Mouse (Mus musculus) left cerebral cortex, postnatal 10 days (tissue): Measurements from ENCODE around the gene Mt4. TPM values are rescaled to one million over a fixed set of nuclear protein-coding genes. Genes with fewer than 3 reads are reported as not detected.

Experiments used
- DNase-seq, 2 experiments: peaks; one replicate each; pipeline ENCODE4 v3.0.0; 2021 to 2022; ENCODE audit warnings: low spot score in 2 of 2, mixed read lengths in 1 of 2; ENCODE audit errors: extremely low spot score in 1 of 2
- intact Hi-C: fragments of 180-260 bp; cut with DNase I; formaldehyde crosslinking; loops from one replicate; pipeline ENCODE4 v1.15.1; 2025
- total RNA-seq, 2 experiments: library from RNA; stranded (reverse); gene quantifications; 2 replicates each; pipeline ENCODE4 v1.2.3; 2021

Gene Mt4
- not detected for total RNA-seq

DNA sequence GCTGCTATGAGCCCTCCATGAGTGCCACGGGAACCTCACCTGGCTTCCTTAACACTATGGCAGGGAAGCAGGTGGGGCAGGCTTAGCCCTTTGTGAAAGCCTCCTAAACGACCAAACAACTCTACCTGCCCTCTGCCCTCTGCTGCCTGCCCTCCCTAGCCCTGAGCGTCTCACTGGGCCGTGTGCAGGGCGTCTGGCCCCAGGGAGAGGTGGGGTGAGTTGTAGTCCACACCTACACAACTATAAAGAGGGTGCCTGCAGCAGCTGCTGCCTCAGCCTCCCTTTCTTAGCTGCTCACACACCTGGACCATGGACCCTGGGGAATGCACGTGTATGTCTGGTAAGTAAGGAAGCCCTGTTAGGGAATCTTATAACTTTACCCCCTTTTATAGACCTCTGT, at the start of gene Mt4:
Gene Mt4, plus strand, starts transcription at position 265 of the 400 bp plus-strand sequence.
- DNase-seq, result no peak
- intact Hi-C loops, result no loop called here

DNA sequence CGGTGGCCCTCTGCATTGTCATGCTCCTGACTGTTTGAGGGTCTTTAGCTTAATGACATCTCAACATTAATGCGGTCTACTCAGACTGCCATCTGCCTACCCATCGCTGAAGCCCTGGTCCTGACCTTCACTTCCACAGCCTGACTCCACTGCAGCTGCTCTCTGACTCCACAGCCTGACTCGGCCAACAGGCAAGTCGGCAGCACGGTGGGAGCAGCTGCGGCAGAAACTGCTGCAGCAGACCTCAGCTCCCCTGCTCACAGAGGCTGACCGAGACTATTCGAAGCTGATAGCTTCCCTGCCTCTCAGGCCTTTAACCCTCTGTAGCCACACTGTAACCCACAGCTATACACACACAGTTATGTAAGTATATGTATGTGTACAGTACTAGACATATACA, 49.0 kb upstream of the Mt4 start:
- intact Hi-C loops, result no loop called here

GRCm38 (mm10) chr8:94089715-94090114, 47.3 kb upstream of the Mt4 start:
- no peak for DNase-seq
- intact Hi-C loops, result no loop called here

More for the DNA sequence above, 49.0 kb upstream of the Mt4 start:
- no peak for DNase-seq

DNA sequence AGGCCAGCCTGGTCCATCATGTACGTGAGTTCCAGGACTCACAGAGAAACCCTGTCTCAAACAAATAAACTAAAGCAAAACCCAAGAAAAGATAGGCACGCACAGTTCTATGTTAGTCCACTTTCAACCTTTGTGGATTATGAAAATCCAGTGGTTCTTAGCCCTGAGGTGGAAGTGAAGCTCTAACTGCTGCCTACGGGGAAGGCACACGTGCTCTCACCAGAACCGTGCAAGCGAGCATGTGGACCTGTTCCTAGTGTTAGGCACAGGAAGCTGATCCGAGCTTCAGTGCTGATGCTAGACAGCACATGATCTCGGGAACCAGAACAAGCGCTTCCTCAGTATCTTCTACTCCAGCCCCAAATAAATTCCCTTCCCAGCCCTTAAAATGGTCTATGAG, 44.1 kb upstream of the Mt4 start:
- intact Hi-C loops, result no loop called here
- DNase-seq, result no peak

- intact Hi-C loops, result no loop called here
- no peak for DNase-seq
Measured at GRCm38 (mm10) chr8:94094281-94094680, 42.7 kb upstream of the Mt4 start.

- DNase-seq, result peak; percentile 99 to 100
- intact Hi-C loops, result no loop called here
Measured at GRCm38 (mm10) chr8:94098081-94098974, 38.7 kb upstream of the Mt4 start, which contains the start of gene Bbs2. Gene Bbs2 (minus strand): TSS chr8:94098928.

- no peak for DNase-seq
- intact Hi-C loops, result no loop called here
Measured at GRCm38 (mm10) chr8:94098996-94099395, 38.0 kb upstream of the Mt4 start.

DNA sequence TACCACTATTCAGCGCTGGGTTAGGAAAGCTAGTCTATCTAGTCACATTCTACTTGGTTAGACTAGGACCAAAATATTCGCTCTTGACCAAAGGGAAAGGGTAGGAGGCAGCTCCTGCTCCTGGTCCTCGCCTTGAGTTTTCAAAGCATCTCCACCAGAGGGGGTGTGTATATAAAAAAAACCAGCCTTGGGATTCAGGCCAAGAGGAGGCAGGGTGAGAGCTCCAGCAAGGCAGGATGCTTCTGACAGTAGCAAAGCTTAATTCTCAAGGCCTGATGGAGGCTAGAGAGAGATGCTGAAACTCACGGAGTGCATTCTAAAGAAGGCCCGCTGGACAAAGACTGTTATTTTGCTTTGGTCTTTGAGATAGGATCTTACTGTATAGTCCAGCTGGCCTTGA, 32.9 kb upstream of the Mt4 start:
- intact Hi-C loops, result loop anchor here (5.0 kb wide), 1 partner anchor 48 kb away; the partner anchor contains the start of gene Mt3
- peak; percentile 47 to 52 for DNase-seq

GRCm38 (mm10) chr8:94107871-94108270, 29.1 kb upstream of the Mt4 start:
- intact Hi-C loops, result no loop called here
- DNase-seq, result no peak

DNA sequence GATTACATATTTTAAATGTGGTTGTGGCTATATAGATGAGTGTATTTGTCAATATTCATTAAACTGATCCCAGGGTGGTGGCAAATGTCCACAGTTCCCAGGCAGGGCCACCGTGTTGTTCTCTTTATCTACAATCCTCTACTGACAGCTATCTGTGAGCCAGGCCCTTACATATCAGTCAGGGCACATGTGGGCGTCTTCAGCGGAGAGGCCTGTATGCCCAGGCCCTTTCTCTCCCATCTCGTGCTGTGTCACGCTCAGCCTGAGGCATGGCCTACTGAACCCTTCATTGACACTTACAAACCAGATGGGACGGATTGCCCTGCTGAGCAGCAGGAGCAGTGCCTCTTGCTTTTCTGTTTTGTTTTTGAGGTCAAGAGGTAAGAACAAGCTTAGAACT, 27.6 kb upstream of the Mt4 start:
- intact Hi-C loops, result no loop called here
- no peak for DNase-seq

DNA sequence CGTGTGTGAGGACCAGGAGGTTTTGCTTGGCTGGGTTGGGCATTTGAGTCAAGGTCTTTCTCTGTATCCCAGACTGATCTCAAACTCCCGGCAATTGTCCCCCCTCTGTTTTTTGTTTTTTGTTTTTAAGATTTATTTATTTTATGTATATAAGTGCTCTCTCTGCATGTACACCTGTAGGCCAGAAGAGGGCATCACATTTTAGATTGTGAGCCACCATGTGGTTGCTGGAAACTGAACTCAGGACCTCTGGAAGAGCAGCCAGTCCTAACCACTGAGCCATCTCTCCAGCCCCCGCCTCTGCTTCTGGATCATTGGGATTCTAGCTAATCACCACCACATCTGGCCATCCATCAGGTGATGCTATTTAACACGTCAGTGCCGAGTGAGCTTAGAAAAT, 27.2 kb upstream of the Mt4 start:
- intact Hi-C loops, result no loop called here
- DNase-seq, result no peak

DNA sequence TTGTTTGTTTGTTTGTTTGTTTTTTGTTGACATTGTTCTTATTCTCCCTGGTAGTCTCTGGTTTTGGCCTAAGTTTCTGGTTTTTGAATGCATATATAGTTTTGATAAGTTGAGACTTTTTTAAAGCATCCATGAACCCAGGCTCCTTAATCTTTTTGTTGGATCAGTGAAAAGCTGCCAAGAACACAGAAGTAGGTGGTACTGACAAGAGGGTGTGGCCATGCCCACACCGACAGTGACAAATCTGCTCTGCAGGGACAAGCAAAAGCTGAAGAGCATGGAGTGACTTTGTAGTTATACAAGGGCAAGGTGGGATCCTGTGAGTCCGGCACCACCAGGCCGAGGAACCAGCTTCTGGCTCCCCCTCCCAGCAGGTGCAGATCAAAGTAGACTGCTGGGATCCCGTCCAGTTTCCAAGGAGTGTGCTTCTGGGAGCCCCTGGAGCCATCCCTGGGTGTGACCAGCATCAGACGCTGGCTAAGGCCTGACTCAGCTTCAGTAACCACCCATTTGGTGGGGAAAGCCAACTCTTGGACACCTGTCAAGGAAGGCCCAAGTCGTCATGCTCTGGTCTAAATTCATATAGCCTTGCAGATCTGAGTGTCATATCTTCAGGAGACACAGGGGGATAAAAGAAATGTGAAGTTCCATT, 26.3 kb upstream of the Mt4 start:
- intact Hi-C loops, result no loop called here
- DNase-seq, result no peak

DNA sequence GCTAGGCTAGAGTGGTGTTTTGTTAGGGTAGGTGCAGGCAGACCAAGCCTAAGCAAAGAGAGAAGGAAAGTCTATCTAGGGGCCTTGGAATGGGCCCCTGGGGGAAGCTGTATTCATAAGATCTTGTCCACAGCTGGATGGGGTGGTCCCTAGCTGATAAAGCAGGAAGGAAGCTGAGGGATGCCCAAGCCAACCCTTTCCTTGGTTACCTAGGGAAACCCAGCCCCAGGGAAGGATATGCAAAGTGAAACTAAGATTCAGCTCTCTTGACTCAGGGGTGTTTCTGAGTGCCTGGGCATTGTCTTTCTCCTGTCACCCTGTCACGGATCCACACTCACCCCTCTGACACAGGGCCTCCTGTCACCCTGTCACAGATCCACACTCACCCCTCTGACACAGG, 23.6 kb upstream of the Mt4 start:
- no peak for DNase-seq
- intact Hi-C loops, result no loop called here

- intact Hi-C loops, result no loop called here
- no peak for DNase-seq
Measured at GRCm38 (mm10) chr8:94113972-94114371, 23.0 kb upstream of the Mt4 start.

- intact Hi-C loops, result no loop called here
- peak; percentile 58 to 70 for DNase-seq
Measured at GRCm38 (mm10) chr8:94118776-94119430, 18.1 kb upstream of the Mt4 start.

GRCm38 (mm10) chr8:94121625-94122024, 15.4 kb upstream of the Mt4 start:
- peak in 1 of 2 experiments; percentile 36 for DNase-seq
- intact Hi-C loops, result no loop called here

DNA sequence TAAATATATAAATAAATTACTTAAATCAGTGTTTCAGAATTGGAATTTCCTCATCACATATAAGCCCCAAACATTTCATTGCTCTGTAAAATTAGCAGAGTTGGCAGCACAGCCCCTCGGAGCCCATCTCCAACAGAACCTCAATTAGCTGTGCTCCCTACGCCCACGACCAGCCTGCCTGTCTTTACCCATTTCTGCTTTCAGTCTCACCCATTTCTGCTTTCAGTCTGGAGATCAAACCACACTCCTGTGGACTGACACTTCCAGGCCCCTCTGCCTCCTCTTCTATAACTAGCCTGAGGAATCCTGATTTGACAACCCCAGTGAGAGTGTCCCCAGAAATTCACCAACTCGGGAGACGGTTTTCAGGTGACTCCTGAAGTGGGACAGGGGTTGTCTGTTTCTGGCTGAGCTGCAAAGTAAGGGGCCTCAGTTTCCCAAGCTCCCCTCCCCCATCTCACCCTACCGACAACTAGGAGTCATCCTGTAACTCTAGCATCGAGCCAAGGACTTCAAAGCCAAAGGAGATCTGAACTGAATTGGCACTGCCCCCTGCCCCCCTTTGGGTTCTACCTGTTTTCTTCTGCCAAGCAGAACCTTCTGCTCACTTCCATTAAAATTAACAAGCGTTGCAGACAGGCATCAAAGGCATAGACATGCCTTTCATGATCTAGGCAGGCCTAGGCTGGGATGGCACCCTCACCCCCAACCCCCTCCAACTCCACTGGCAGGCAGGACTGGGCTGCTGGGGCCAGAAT, 14.1 kb upstream of the Mt4 start:
- DNase-seq, result no peak

DNA sequence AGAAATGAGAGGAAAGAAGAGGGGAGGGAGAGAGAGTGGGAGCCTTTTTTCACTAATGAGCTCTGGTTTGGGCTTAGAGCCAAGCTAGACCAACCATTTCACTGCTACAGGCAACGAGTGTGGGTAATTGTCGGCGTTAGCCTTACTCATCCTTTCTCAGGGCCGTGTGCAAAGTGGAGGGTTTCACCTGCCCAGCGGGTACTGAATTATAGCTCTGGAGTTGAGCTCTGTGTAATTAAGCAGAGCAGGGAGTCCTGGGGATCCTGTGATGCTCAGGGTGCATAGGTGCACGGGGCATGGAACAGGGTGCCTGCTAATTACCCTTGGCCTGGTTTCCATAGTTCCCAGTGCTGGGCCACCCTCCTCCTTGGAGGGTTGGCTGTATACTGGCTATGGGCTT, 9.3 kb upstream of the Mt4 start:
- intact Hi-C loops, result no loop called here
- DNase-seq, result no peak

More for the DNA sequence above, 14.1 kb upstream of the Mt4 start:
- intact Hi-C loops, result no loop called here
